Mouse (Mus musculus) liver, adult 2 months (tissue): ENCODE results near the gene Zfp69.

Experiments
- CTCF ChIP-seq: fragments of 200-500 bp; IDR thresholded peaks from 2 replicates; pipeline ENCODE4 v1.5.1; 2011; ENCODE audit warnings: low read depth, low read length, control low read depth
- POLR2A ChIP-seq: fragments of 200-500 bp; IDR thresholded peaks from 2 replicates; pipeline ENCODE4 v1.6.1; 2011; ENCODE audit warnings: low read length, control low read depth; ENCODE audit not compliant: insufficient read depth; ENCODE audit errors: extremely low read depth

DNA sequence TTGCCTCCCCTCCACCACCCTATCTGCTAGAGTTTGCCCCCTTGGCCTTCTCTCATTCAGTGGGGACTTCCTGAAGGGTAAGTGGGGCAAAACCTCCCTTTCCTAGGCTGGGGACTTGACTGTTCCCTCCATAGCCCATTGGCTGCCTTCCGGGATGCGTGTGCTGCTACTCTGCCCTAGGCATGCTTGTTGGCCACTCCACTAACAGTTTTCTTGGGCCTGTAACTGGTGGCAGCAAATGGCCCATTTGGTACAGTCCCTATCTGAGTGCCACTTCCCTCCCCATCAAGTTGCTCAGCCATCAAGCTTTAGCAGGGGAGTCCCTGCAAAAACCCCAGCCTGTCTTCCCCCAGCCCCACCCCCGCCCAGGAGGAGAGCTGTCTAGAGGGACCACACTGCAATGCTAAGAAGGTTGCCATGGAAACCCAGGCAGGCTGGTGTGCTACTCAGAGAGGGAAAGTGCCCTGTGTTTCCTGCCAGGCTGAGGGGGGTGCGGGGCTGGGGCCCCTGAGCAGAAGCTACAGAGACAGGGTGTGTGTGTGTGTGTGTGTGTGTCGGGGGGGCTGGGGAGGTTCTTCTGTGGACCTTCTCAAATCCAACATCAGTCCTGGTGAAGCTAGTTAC is 69.4 kb downstream of the Zfp69 start:
- TF ChIP-seq CTCF (no peak), POLR2A (no peak)
